Mouse (Mus musculus) heart, postnatal 10 days (tissue): ENCODE measurements around the gene Snai3. TPM values are rescaled to one million over a fixed set of nuclear protein-coding genes. Genes with fewer than 3 reads are reported as not detected.
A peak's percentile ranks its signal among the peaks of the same experiment; 100 is the strongest.

Source experiments
- DNase-seq, 2 experiments: peaks; one replicate each; pipeline ENCODE4 v3.0.0; 2021
- intact Hi-C: fragments of 180-260 bp; cut with DNase I; formaldehyde crosslinking; loops from one replicate; pipeline ENCODE4 v1.15.1; 2025
- microRNA-seq, 2 experiments: library from miRNA; unstranded; fragments of <30 nt; microRNA quantifications; one replicate each; pipeline ENCODE4 v1.2.0; 2022
- total RNA-seq, 2 experiments: library from RNA; stranded (reverse); gene quantifications; 2 replicates each; pipeline ENCODE4 v1.2.3; 2021

The Snai3 gene
- total RNA-seq, 2 experiments from 2014 or later, result 0.52 to 0.53 TPM

GRCm38 (mm10) chr8:122432443-122433268 lies 27.9 kb downstream of the Snai3 start, which contains the start of gene Cyba:
Gene Cyba (minus strand): TSS chr8:122432930.
- intact Hi-C loops, result no loop called here
- peak; percentile 78 to 79 for DNase-seq

GRCm38 (mm10) chr8:122431694-122432442 lies 28.7 kb downstream of the Snai3 start:
- peak in 1 of 2 experiments; percentile 41 for DNase-seq

DNA sequence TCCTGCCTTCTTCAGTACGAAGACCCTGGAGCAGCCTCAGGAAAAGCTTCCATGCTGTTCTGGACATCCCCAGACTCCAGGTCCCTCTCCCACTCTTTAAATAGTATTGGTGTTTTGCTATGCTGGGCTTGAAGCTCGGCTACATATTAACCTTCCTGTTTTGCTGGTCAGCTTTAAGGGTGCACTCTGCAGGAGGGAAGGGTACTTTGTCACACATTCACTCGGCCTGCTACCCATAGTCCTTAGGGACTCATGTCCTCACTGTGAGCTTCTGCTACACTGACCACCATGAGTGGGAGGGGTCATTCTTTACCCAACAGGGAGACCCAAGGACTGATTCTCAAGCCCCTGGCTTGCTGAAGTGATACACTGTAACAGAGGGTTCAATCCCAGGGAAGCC lies 29.9 kb downstream of the Snai3 start:
- intact Hi-C loops, result no loop called here
- no peak for DNase-seq

More at GRCm38 (mm10) chr8:122431694-122432442, 28.7 kb downstream of the Snai3 start:
- intact Hi-C loops, result no loop called here

- DNase-seq, result no peak
- intact Hi-C loops, result no loop called here
Observed at GRCm38 (mm10) chr8:122430058-122430636, 30.4 kb downstream of the Snai3 start.

DNA sequence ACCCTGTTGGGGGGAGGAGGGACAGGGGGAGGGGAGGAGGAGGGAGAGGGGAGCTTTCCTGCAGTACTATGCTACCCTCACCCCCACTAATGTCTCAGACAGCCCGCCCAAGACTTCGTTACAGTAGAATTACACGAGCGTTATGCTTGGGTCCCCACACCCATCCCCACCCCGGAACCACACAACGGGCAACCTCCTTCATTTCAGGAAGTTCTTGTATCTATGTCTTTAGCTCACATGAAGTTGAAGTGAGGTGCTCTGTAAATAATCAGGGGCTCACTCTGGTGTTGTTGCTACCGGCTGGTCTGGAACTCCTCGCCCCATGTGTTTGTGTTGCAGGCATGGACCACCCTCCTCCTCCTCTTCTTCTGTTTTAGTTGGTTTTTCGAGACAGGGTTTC lies 32.4 kb downstream of the Snai3 start:
- DNase-seq, result no peak
- intact Hi-C loops, result no loop called here

DNA sequence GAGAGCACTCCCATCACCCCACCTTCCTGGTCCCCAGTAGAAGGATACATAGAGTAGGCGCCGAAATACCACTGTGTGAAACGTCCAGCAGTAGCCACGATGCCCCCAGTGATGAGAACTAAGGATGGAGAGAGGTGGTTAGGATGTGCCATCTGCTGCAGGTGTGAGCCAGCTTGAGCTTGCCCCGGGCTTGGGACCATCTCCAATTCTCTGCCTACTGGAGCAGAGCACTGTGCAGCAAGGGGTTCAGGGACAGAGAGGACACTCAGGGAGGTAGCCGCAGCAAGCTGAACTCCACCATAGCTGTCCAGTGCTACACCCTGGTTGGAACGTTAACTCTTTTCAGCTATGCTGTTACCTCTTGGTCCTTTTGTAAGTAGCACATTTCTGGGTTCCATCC lies 32.9 kb downstream of the Snai3 start:
- intact Hi-C loops, result no loop called here
- no peak for DNase-seq

- DNase-seq, result no peak
- intact Hi-C loops, result no loop called here
Observed at GRCm38 (mm10) chr8:122426145-122426544, 34.4 kb downstream of the Snai3 start.

DNA sequence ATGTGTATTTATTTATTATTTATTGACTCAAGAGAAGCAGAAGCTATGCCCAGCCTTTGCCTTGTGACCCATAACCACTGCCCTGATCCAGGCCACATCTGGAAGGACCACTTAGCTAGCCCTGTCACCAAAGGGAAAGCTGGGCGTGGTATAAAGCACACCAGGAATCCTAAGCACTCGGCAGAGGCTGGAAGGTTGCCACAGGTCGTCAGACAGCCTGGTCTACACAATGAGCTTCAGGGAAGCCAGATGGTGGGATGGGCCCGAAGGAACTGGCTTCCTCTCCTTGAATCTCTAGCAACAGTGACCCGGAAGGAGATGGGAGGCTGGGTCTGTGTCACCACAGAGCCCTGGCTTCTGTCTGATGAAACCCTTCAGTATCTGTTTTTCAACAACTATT lies 36.9 kb downstream of the Snai3 start:
- DNase-seq, result peak; percentile 73 to 81
- intact Hi-C loops, result no loop called here

GRCm38 (mm10) chr8:122423217-122423616 lies 37.3 kb downstream of the Snai3 start:
- intact Hi-C loops, result no loop called here
- DNase-seq, result no peak

GRCm38 (mm10) chr8:122421376-122422070 lies 39.0 kb downstream of the Snai3 start, which contains the start of gene Il17c:
Gene Il17c (plus strand): TSS chr8:122422020.
- intact Hi-C loops, result no loop called here
- peak in 1 of 2 experiments; percentile 21 for DNase-seq

- DNase-seq, result peak; percentile 32 to 50
- intact Hi-C loops, result no loop called here
Observed at GRCm38 (mm10) chr8:122419881-122420555, 40.5 kb downstream of the Snai3 start.

DNA sequence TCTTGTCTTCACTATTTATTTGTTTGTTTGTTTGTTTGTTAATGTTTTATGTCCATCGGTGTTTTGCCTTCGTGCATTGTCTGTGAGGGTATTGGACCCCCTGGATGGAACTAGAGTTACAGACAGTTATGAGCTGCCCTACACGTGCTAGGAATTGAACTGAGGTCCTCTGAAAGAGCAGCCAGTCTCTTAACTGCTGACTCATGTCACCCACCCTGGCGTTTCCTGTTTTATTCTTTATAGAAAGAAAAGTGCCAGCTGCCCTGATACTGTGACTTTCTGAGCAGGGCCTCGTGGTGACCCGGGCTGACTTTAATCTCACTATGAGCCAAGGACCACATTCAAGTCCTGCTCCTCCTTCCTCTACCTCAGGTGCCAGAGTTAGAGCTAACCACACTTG lies 45.0 kb downstream of the Snai3 start:
- DNase-seq, result no peak
- intact Hi-C loops, result no loop called here

DNA sequence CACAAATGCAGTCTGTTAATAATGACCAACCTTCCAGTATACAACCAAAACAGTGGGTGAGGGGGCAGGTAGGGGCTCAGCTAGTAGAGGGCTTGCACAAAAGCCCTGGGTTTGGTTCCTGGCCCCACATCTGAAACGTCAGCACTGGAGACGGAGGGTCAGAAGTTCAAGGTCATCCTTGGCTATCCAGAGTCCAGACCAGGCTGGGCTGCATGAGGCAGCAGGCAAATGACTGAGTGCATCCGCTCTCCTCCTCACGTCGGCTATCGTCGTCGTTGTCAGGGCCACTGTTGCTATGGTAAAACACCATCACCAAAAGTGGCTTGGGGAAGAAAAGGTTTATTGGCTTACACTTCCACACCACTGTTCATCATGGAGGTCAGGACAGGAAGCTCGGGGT lies 46.2 kb downstream of the Snai3 start:
- intact Hi-C loops, result no loop called here
- DNase-seq, result no peak

DNA sequence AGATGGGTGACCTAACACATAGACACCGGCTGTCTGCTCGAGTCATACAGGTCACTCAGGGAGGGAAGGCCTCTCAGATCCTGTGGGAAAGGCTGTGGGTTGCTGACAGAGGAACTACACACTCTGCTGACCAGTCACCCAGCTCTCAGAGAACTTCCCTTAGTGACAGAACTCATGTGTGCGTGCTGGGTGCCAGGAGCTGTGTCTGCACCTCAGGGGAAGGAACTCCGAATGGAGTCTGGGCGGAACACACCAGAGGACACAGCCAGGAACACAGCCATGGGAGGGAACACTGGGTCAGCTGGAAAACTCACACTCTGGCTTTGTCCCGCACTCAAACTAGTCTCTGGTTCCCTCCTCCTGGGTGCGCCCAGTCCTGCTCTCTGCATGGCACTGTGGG lies 52.9 kb downstream of the Snai3 start:
- intact Hi-C loops, result no loop called here
- no peak for DNase-seq

DNA sequence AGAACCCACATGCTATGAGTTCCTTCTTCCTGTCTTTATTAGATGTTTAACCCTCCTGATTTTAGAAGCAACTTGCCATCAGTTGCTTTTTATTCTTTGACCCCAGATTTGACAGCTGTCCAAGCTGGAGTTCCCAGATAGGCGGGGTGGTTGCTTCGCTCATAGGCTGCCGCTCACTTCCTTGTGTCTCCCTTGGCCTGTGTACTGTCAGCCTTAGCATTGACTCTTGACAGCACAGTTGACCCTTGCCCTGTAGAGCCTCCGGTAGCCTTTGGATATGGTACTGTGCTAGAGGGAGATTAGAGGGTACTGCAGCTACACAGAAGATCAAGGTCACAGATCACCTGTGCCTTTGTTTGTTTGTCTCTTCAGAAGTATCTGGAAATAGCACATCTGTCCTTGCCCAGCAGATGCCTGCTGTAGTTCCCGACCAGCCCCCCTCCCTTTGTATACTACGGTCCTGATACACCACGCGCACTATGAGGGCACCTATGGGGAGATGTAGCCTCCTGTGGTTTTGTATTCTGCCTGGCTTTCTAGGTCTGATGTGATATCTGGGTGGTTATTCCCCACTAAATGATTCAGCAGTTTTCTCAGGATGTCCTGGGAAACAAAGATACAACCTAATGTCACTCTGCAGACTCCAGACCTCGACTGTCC lies 55.3 kb downstream of the Snai3 start:
- DNase-seq, result no peak
- intact Hi-C loops, result no loop called here

Small RNAs within 50 kb of the gene (microRNA-seq; reads per million reads assigned to microRNA genes)
- gene Gm24366, result 0 reads per million in 2 experiments

Other genes with a start within 250 kb of the Snai3 start
- 10 to 100 TPM; 35.3 to 38.0 TPM for gene Zfpm1, start 178.6 kb downstream of the Snai3 start, total RNA-seq
- not detected for gene Trhr2, start 100.0 kb downstream of the Snai3 start, total RNA-seq
- 10 to 100 TPM; 25.5 to 27.5 TPM for gene Zc3h18, start 84.1 kb downstream of the Snai3 start, total RNA-seq
- not detected for gene Il17c, start 38.7 kb downstream of the Snai3 start, total RNA-seq
- 10 to 100 TPM; 61.8 to 63.9 TPM for gene Cyba, start 27.8 kb downstream of the Snai3 start, total RNA-seq
- gene Mvd, start 17.3 kb downstream of the Snai3 start, total RNA-seq, result 1 to 10 TPM; 5.4 to 5.7 TPM
- gene Rnf166, start 15.3 kb upstream of the Snai3 start, total RNA-seq, result 10 to 100 TPM; 28.2 to 32.0 TPM
- 10 to 100 TPM in 1 of 2 experiments, 1 to 10 TPM in 1; 9.6 to 14.1 TPM for gene Ctu2, start 15.4 kb upstream of the Snai3 start, total RNA-seq
- gene Piezo1, start 90.6 kb upstream of the Snai3 start, total RNA-seq, result 10 to 100 TPM; 40.3 to 43.3 TPM
- 10 to 100 TPM in 1 of 2 experiments, 1 to 10 TPM in 1; 9.7 to 14.0 TPM for gene Cdt1, start 107.3 kb upstream of the Snai3 start, total RNA-seq
- 10 to 100 TPM; 37.9 to 41.8 TPM for gene Aprt, start 116.2 kb upstream of the Snai3 start, total RNA-seq
- gene Galns, start 150.7 kb upstream of the Snai3 start, total RNA-seq, result 1 to 10 TPM; 6.6 to 7.1 TPM
- 10 to 100 TPM; 54.7 to 57.4 TPM for gene Trappc2l, start 150.9 kb upstream of the Snai3 start, total RNA-seq
- not detected for gene Pabpn1l, start 162.0 kb upstream of the Snai3 start, total RNA-seq
- 10 to 100 TPM; 22.2 to 24.5 TPM for gene Cbfa2t3, start 238.4 kb upstream of the Snai3 start, total RNA-seq